Mouse (Mus musculus) retina, postnatal 7 days (tissue): ENCODE measurements around the gene Lrmda.
"Not testable (repeated sequence)": the region's sequence is repeated elsewhere in the genome, so short reads cannot be mapped to it uniquely, and the experiment has no call there.

Source experiments
- DNase-seq: peaks from one replicate; pipeline ENCODE4 v3.0.0-alpha.2; 2012; ENCODE audit warnings: low read depth, low spot score

Gene Lrmda

GRCm38 (mm10) chr14:22586796-22587195, 567.3 kb downstream of the Lrmda start:
- no peak for DNase-seq

GRCm38 (mm10) chr14:22587285-22587957, 567.9 kb downstream of the Lrmda start:
- no peak for DNase-seq

- DNase-seq: no peak
These were observed 568.4 kb downstream of the Lrmda start for GRCm38 (mm10) chr14:22587958-22588296.

GRCm38 (mm10) chr14:22588394-22588793, 568.9 kb downstream of the Lrmda start:
- DNase-seq: not testable (repeated sequence)

GRCm38 (mm10) chr14:22589503-22590215, 570.1 kb downstream of the Lrmda start:
- no peak for DNase-seq

GRCm38 (mm10) chr14:22591186-22591585, 571.7 kb downstream of the Lrmda start:
- DNase-seq: no peak

GRCm38 (mm10) chr14:22597508-22597907, 578.0 kb downstream of the Lrmda start:
- no peak for DNase-seq

GRCm38 (mm10) chr14:22598638-22599037, 579.1 kb downstream of the Lrmda start:
- no peak for DNase-seq

- no peak for DNase-seq
These were observed 580.7 kb downstream of the Lrmda start for GRCm38 (mm10) chr14:22600166-22600565.

- DNase-seq: no peak
These were observed 582.8 kb downstream of the Lrmda start for GRCm38 (mm10) chr14:22602308-22602707.

- peak; percentile 43 for DNase-seq
These were observed 589.1 kb downstream of the Lrmda start for GRCm38 (mm10) chr14:22608599-22608998.

GRCm38 (mm10) chr14:22609261-22610245, 590.0 kb downstream of the Lrmda start:
- DNase-seq: no peak

- no peak for DNase-seq
These were observed 591.5 kb downstream of the Lrmda start for GRCm38 (mm10) chr14:22611011-22611410.

- no peak for DNase-seq
These were observed 600.7 kb downstream of the Lrmda start for GRCm38 (mm10) chr14:22620191-22620590.

GRCm38 (mm10) chr14:22621941-22622340, 602.4 kb downstream of the Lrmda start:
- no peak for DNase-seq

- no peak for DNase-seq
These were observed 607.8 kb downstream of the Lrmda start for GRCm38 (mm10) chr14:22627105-22627829.

- no peak for DNase-seq
These were observed 610.9 kb downstream of the Lrmda start for GRCm38 (mm10) chr14:22630361-22630867.

- no peak for DNase-seq
These were observed 614.1 kb downstream of the Lrmda start for GRCm38 (mm10) chr14:22633612-22634011.

GRCm38 (mm10) chr14:22643494-22643893, 624.0 kb downstream of the Lrmda start:
- DNase-seq: no peak

GRCm38 (mm10) chr14:22647879-22648611, 628.5 kb downstream of the Lrmda start:
- no peak for DNase-seq
